Mouse (Mus musculus) thymus, adult 2 months (tissue): Measurements from ENCODE around the gene Cntn2.

ENCODE experiments used
- CTCF ChIP-seq: fragments of 200-500 bp; IDR thresholded peaks from 2 replicates; pipeline ENCODE4 v1.5.1; 2012; ENCODE audit warnings: mild to moderate bottlenecking, control low read depth, low read length, moderate library complexity, borderline replicate concordance; ENCODE audit not compliant: control insufficient read depth, poor library complexity, insufficient read depth; ENCODE audit errors: extremely low read depth
- POLR2A ChIP-seq: fragments of 200-500 bp; IDR thresholded peaks from 2 replicates; pipeline ENCODE4 v1.6.1; 2012; ENCODE audit warnings: mild to moderate bottlenecking, low read length, control low read depth, moderate library complexity; ENCODE audit not compliant: control insufficient read depth, poor library complexity, insufficient read depth; ENCODE audit errors: extremely low read depth

DNA sequence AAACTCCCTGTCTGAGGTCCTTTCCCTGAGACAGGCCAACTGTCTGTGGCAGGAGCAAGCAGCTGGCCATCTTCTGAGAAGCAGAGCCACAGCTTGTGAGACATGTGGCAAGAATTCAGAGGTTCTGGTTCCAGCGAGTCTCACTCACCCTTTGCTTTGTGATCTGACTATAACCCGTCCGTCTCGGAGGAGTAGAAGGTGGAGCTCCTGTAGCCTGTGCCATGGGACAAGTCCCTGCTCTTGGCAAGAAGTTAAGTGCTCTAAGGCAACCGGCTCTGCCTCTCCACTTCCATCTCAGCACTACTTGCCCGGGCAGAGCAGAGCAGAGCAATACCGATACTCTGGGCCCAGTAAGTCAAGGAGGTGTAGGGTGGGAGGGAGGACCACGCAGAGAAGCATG is 27.9 kb upstream of the Cntn2 start:
- TF ChIP-seq POLR2A: no peak
- TF ChIP-seq CTCF: no peak
